Mouse (Mus musculus) cerebellum, adult 9-11 months (tissue): ENCODE data around the gene B4galt5.

Experiments used
- DNase-seq: peaks from one replicate; pipeline ENCODE4 v3.0.0; 2022

The B4galt5 gene

GRCm38 (mm10) chr2:167331432-167331921 lies 17.5 kb downstream of the B4galt5 start:
- peak; percentile 74 for DNase-seq

- DNase-seq = peak; percentile 80
Measured at GRCm38 (mm10) chr2:167330581-167330980, 18.4 kb downstream of the B4galt5 start.

GRCm38 (mm10) chr2:167329478-167330262 lies 19.3 kb downstream of the B4galt5 start:
- DNase-seq = no peak

- DNase-seq = peak; percentile 81
Measured at GRCm38 (mm10) chr2:167328340-167328739, 20.6 kb downstream of the B4galt5 start.

GRCm38 (mm10) chr2:167326582-167326981 lies 22.4 kb downstream of the B4galt5 start:
- no peak for DNase-seq

- DNase-seq = no peak
Measured at GRCm38 (mm10) chr2:167324151-167324930, 24.6 kb downstream of the B4galt5 start.

- DNase-seq = no peak
Measured at GRCm38 (mm10) chr2:167323116-167323515, 25.9 kb downstream of the B4galt5 start.

GRCm38 (mm10) chr2:167321372-167321771 lies 27.6 kb downstream of the B4galt5 start:
- DNase-seq = no peak

- no peak for DNase-seq
Measured at GRCm38 (mm10) chr2:167318981-167319380, 30.0 kb downstream of the B4galt5 start.

- DNase-seq = peak; percentile 89
Measured at GRCm38 (mm10) chr2:167316724-167317187, 32.2 kb downstream of the B4galt5 start.

- DNase-seq = no peak
Measured at GRCm38 (mm10) chr2:167314491-167314890, 34.5 kb downstream of the B4galt5 start.

GRCm38 (mm10) chr2:167313501-167314326 lies 35.3 kb downstream of the B4galt5 start:
- peak; percentile 80 for DNase-seq

GRCm38 (mm10) chr2:167310121-167310520 lies 38.9 kb downstream of the B4galt5 start:
- DNase-seq = peak; percentile 34

- DNase-seq = peak; percentile 38
Measured at GRCm38 (mm10) chr2:167309286-167309685, 39.7 kb downstream of the B4galt5 start.

- DNase-seq = peak; percentile 28
Measured at GRCm38 (mm10) chr2:167307716-167308115, 41.3 kb downstream of the B4galt5 start.

GRCm38 (mm10) chr2:167306626-167307541 lies 42.1 kb downstream of the B4galt5 start:
- peak; percentile 56 for DNase-seq

GRCm38 (mm10) chr2:167306273-167306594 lies 42.7 kb downstream of the B4galt5 start:
- DNase-seq = no peak

- peak; percentile 61 for DNase-seq
Measured at GRCm38 (mm10) chr2:167305382-167306272, 43.4 kb downstream of the B4galt5 start.

GRCm38 (mm10) chr2:167304651-167305381 lies 44.2 kb downstream of the B4galt5 start:
- peak; percentile 28 for DNase-seq

- no peak for DNase-seq
Measured at GRCm38 (mm10) chr2:167303806-167304205, 45.2 kb downstream of the B4galt5 start.
